Mouse (Mus musculus): ENCODE data around the gene Tmsb15l.

DNA sequence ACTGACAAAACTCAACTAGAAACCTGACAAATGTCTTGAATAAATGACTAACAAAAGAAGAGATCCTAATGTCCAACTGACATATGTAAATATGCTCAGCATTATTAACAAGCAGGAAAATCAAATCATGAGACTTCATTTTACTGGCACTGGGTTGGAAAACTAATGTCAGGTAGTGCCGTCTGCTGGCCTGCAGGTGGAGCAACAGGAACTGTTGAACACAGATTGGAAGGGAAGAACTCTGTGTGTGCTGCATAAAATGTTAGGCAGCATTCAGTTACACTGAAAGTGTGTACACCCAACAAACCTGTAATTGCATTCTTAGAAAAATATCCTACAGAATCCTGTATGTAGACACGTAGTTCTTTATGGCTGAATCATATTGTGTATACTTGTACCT is 17.0 kb downstream of the Tmsb15l start:
- TF ChIP-seq CTCF (IDR thresholded peaks at IDR 0.05; ENCODE audit: control insufficient read depth, insufficient read depth, insufficient read length): no peak
- no peak for TF ChIP-seq MAX (IDR thresholded peaks at IDR 0.05)

All from C2C12 (cell line).